Mouse (Mus musculus): Measurements from ENCODE around the gene Adcy5.

Adcy5 gene

GRCm38 (mm10) chr16:35154641-35155390 is at the start of gene Adcy5:
Adcy5 (plus strand) TSS chr16:35154877.
- DNase-seq (ENCODE audit: low read depth), result no peak

- DNase-seq (ENCODE audit: low read depth), result no peak
Measured at GRCm38 (mm10) chr16:35107985-35108384, 46.7 kb upstream of the Adcy5 start.

- DNase-seq (ENCODE audit: low read depth), result peak; percentile 23
Measured at GRCm38 (mm10) chr16:35109156-35109555, 45.5 kb upstream of the Adcy5 start.

GRCm38 (mm10) chr16:35109656-35110291 is 44.9 kb upstream of the Adcy5 start:
- peak; percentile 19 for DNase-seq (ENCODE audit: low read depth)

GRCm38 (mm10) chr16:35110410-35111142 is 44.1 kb upstream of the Adcy5 start:
- DNase-seq (ENCODE audit: low read depth), result peak; percentile 93

- peak; percentile 25 for DNase-seq (ENCODE audit: low read depth)
Measured at GRCm38 (mm10) chr16:35111143-35111620, 43.5 kb upstream of the Adcy5 start.

- DNase-seq (ENCODE audit: low read depth), result no peak
Measured at GRCm38 (mm10) chr16:35113496-35113895, 41.2 kb upstream of the Adcy5 start.

GRCm38 (mm10) chr16:35116328-35116956 is 38.2 kb upstream of the Adcy5 start:
- DNase-seq (ENCODE audit: low read depth), result no peak

- DNase-seq (ENCODE audit: low read depth), result peak; percentile 22
Measured at GRCm38 (mm10) chr16:35117436-35117835, 37.2 kb upstream of the Adcy5 start.

GRCm38 (mm10) chr16:35120603-35121002 is 34.1 kb upstream of the Adcy5 start:
- no peak for DNase-seq (ENCODE audit: low read depth)

GRCm38 (mm10) chr16:35127270-35127669 is 27.4 kb upstream of the Adcy5 start:
- no peak for DNase-seq (ENCODE audit: low read depth)

GRCm38 (mm10) chr16:35130172-35130571 is 24.5 kb upstream of the Adcy5 start:
- DNase-seq (ENCODE audit: low read depth), result no peak

GRCm38 (mm10) chr16:35139416-35139815 is 15.3 kb upstream of the Adcy5 start:
- DNase-seq (ENCODE audit: low read depth), result no peak

- DNase-seq (ENCODE audit: low read depth), result no peak
Measured at GRCm38 (mm10) chr16:35139873-35140619, 14.6 kb upstream of the Adcy5 start.

- no peak for DNase-seq (ENCODE audit: low read depth)
Measured at GRCm38 (mm10) chr16:35140620-35140975, 14.1 kb upstream of the Adcy5 start.

- DNase-seq (ENCODE audit: low read depth), result no peak
Measured at GRCm38 (mm10) chr16:35141839-35142238, 12.8 kb upstream of the Adcy5 start.

- no peak for DNase-seq (ENCODE audit: low read depth)
Measured at GRCm38 (mm10) chr16:35146153-35146552, 8.5 kb upstream of the Adcy5 start.

GRCm38 (mm10) chr16:35153146-35153755 is 1.4 kb upstream of the Adcy5 start:
- no peak for DNase-seq (ENCODE audit: low read depth)

- no peak for DNase-seq (ENCODE audit: low read depth)
Measured at GRCm38 (mm10) chr16:35154245-35154640, 434 bp upstream of the Adcy5 start.

GRCm38 (mm10) chr16:35155391-35156305 is 971 bp downstream of the Adcy5 start:
- no peak for DNase-seq (ENCODE audit: low read depth)
